Mouse (Mus musculus) frontal cortex, postnatal 36 days (tissue): ENCODE results near the gene Atf4.
A peak's percentile ranks its signal among the peaks of the same experiment; 100 is the strongest.

Source experiments
- DNase-seq, 2 experiments: peaks; one replicate each; pipeline ENCODE4 v3.0.0; 2022; ENCODE audit warnings: low spot score in 2 of 2

Atf4 gene

DNA sequence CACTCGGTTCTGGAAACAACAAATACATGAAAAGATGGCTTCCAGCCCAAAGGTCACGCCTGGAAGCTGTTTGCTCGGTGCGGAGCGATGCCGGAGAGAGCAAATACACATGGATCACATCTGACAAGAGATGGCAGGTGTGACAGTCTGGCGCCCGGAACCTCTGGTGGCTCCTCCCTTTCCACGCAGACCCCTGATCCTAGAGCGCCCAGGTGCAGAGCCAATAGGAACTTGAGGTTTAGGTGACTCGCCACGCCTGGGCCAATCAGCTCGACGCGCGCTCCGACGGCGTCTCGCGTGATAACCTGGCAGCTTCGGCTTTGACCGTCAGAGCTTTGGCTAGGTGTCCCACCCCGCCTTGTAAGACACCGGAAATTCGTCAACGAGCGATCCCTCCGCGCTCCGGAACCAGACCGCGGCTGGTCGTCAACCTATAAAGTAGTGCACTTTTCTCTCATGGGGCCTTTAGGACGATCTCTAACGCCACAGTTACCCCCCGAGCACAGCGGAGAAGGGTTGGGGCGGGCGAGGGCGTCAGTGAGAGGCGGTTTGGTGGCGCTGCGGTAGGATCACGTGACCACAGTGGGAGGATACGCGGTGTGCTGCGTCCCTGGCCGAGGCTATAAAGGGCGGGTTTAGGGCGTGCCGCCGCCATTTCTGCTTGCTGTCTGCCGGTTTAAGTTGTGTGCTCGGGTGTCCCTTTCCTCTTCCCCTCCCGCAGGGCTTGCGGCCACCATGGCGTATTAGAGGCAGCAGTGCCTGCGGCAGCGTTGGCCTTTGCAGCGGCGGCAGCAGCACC, at the start of gene Atf4:
Atf4 (plus strand) TSS at position 338 of the 799 bp plus-strand sequence.
- DNase-seq: peak; percentile 99 to 100

DNA sequence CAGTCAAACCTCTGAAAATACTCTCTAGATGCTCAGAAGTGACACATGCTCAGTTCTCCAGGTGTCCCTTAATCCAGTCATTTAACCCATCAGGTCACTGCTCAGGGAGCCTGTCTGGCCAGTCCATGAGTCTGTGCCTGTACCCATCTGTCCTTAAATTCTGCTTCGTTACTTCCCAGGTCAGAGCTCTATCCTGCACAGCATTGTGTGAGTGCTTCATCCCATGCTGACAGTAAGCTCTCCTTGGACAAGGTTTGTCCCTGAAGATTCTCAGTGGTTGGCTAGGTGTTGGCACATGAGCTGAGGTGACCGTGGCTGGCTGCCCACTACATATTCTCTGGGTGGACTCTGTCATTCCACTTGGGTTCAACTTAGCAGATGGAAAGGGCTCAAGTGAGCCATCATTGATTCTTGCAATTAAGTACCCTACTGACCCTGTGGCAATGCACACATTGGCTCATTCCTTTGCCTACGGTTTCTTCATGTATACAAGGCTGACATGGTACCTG, 48.9 kb upstream of the Atf4 start:
- no peak for DNase-seq

DNA sequence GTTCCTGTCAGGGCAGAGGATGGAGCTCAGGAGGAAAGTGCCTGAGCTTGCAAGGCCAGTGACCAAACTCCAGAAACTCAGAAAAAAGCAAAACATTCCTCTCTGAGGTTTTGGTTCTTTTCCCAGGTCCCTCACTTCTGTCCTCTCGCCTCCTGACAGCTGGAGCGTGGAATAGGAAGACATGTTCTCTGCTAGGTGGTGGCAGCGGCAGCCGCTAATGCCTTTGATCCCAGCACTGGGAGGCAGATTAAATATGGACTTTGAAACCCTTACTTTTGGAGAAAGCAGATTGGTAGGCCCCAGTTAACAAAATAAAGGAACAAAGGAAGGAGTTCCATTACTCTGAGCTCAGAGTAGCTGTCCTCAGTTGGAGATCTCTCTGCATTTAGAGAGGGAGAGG, 46.5 kb upstream of the Atf4 start:
- no peak for DNase-seq

DNA sequence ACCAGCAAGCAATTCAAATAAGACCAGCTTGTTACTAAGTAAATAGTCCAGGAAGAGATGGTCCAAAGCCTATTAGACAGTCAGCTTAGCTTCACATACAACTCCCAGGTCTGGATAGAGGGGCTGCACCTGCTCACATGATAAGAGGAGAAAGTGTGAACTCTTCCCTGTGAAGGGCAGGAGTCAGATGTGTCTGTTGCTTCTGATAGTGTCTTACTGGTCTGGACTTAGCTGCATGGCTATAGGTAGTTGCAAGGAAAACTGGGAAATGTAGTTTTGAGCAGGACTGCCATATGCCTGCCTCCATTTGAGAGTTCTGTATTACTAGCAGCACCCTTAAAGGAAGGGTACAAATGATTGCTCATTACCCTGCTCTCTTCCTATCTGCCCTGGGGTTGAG, 41.3 kb upstream of the Atf4 start:
- DNase-seq: no peak

DNA sequence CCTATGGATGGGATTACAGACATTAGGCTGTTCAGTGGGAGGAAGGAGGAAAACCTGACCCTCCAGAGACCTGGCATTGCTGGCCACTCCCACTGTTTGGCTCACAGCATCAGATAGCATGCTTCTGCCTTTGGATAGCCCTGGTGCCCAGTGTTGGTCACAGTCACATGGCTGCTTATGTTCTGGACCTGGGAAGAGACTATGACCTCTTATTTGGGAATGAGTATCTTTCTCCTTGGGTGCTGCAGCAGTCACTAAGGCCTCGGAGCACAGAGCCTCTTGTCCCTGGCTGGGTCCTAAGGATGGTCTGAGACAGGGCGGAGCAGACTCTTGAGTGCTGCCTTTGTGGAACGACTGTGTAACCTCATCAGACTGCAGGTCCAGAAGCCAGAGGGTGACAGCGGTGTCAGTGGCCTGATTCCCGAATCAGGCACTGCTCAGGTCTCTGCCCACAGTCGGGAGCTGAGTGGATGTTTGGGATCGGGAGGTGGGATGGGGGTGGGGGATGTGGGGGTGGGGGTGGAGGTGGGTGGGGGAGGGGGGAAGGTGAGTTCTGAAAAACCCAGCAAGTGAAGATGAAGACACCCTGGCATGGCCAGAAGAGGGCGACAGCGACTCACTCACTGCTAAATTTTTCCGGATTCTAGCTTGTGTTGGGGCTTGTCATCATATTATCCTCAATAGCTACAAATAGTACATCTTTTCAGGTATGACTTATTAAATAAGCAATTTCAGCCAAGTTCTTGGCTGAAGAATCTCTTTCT, 39.1 kb upstream of the Atf4 start:
- DNase-seq: peak in 1 of 2 experiments; percentile 41

DNA sequence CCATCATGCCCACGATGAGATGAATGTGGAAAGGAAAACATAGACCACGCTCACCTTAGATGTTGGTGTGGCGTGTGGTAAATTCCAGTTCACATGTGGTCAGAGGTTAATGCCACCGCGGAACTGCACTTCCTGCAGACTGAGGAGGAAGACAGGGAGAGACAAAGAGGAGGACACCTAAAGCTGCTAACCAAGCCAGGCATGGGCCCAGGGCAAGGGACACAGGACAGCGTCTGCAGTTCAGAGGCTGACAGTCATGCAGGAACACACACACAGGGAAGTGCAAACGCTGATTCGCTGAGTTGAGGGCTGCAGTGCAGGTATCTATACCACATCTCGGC, 38.5 kb upstream of the Atf4 start:
- no peak for DNase-seq

DNA sequence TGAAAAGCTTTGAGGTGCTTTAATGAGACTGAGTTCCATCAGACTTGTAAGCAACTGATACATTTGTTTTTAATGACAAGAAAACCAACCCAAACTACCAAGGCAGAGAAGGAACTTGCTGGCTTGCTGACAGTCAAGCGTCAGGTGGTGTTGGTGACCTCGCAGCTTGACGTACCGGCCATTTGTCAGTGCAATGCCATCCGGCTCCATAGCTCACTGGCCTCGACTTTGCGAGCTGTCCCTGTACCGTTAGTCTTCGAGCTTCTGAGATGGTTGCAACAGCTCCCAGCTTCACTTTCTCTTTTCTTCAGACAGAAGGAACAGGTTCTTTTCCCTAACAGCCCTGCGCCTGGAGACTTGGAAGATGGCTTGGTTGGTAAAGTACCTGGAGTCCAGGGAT, 37.5 kb upstream of the Atf4 start:
- DNase-seq: no peak

DNA sequence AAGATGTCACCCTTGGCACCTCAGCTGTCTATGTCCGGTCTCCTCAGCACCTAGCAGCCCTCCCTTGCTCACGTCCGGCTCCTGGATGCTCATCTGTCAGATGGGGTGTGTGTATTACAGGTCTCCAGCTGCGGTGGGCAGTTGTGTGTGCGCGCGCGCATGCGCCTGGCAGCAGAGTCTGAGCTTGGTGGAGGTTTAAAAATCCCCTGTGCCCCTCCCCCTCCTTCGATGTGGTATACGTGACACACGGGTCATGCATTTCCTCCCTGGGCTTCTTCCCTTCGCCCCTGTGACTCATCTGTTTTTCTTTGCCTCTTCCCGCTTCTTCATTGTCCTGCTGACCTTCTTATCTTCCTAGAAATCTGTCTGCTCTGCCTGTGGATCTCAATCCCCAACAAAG, 35.8 kb upstream of the Atf4 start:
- no peak for DNase-seq

DNA sequence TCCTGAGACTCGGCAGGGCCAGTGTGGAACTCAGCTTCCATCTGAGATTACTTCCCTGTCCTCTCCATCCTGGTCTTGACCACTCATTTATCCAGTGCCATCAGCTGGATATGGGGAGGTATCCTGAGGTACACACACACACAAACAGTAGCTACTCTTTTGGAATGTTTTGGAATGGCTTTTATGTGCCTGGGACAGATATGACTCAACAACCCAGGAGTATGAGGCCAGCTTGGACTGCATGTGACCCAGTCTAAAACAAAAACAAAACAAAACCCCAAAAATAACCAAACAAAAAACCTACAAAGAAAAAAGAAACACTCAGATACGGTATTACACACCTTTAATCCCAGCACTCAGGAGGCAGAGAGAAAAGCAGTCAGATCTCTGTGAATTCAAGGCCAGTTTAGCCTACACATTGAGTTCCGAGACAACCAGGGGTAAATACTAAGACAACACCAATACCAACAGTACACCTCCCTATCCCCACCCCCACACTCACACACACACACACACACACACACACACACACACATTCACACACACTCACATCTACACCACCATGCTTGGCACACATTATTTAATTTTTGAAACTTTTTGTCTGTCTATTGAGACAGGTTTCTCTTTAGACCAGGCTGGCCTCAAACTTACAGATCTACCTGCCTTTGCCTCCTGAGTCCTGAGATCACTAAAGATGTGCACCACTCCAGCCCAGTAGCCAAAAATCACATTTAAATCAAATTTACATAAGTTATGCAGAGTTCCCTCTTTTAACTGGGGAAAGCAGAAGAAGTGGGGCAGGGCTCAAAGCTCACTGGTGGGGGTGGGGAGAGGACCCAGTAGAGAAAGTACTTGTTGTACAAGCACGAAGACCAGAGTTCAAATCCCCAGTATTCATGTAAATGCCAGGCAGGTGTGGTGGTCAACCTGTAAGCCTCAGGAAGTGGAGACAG, 35.0 kb upstream of the Atf4 start:
- DNase-seq: no peak

DNA sequence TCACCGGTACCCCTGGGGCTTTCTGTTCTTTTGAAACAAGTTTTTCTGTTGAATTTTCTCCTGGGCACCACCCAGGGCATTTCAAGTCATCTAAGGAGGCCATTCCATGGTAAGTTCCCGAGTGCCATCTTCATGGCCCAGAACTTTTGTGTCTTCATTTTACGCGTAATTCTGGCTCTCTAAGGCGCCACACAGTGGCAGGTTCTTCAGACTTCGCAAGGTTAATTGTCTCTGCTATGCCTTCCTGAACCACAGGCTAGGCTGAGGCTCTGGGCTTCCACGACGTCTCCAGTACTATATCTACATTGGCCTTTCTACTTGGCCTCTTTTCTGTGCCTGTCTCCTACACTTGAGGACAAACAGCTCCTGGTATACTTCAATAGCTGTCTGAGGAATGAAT, 34.0 kb upstream of the Atf4 start:
- DNase-seq: no peak

DNA sequence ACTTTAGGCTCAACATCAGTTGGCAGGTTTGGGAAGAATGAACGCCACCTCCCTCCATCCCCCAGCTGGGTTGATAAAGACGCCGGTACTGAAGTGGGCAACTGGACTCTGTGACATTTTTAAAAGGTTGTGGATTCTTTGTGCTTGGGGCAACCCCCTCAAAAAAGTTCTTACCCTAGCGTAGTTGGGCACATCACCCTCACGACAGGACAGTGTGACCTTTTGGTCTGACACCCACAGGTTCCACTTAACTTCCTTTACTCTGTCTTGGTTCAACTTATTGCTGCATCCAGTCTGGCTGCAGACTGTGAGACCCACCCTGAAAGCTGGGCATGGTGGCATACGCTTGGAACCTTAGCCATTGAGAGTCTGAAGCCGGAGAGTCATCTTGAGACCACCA, 31.2 kb upstream of the Atf4 start:
- DNase-seq: no peak

DNA sequence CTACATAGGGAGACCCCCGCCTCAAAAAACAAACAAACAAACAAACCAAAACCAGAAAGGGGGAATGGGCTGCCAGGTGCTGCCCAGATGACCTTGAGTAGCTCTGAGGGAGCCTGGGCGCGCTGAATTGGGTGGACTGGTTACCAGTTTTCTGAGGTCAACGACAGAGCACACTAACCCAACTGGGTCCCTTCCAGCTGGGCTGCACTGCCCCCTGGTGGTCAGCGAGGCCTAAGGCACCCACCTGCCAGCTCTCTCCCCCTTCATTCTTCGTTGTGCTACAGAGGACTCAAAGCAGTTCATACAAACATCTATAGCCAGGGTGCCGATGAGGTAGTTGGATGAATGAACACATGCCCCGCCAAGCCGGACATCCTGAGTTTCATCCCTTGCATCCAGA, 29.8 kb upstream of the Atf4 start:
- DNase-seq: peak; percentile 45 to 53

DNA sequence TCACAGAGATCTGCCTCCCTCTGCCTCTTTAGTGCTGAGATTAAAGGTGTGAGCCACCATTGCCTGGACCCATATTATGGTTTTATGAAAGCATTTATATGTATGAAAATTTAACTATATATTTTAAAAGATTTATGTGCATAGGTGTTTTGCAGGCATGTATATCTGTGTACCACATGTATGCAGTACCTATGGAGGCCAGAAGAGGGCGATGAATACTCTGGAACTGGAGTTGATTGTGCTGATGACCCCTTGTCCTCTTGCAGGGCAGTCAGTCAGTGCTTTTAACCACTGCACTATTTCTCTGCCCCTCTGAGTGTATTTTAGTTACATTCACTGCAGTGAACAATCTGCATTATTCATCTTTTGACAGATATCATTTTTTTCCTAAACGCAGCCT, 29.2 kb upstream of the Atf4 start:
- DNase-seq: peak in 1 of 2 experiments; percentile 23

DNA sequence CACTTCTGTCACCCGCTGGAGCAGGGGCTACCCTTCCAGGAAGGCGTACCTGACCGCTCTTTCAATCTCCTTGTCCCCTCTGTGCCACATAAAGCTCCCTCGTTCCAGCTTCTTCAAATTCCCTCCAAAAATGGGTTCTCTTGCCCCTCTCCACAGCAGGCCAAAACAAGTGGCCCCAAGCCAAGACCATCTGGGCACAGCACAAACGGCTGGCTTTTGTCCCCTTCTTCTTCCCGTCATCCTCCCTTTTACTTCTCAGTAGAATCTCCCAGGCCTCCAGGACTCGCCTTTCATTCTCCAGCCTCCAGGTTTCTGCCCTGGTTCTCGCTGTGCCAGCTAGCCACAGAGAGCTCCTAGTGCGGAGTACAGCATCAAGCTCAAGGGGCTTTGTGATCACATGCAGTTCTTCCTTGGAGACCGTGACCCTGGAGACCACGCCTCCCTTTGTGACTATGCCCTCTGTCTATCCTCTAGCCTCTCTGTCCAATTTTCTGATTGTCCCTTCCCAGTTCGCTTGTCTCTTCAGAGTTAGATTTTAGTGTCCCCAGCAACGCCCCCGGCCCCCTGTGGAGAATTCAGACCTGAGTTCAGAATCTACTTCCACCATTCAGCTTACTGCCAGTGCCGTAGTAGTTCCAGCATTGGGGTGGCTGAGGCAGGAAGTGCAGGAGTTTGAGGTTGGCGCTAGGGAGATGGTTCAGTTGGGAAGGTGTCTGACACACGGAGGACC, 26.7 kb upstream of the Atf4 start:
- DNase-seq: no peak

DNA sequence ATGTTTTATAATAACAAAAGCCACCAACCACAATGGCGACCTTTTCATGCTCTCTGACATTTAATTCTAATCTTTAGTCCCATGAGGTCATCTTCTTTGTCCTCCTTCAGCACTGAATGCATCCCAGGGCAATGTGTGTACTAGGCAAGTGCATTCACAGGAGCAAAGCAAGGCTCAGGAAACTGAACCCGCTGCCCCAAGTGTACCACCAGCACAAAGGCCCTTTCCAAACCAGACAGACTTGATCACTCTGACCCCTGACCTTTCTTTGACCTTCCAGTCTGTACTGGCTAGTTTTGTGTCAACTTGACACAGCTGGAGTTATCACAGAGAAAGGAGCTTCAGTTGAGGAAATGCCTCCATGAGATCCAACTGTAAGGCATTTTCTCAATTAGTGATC, 22.7 kb upstream of the Atf4 start:
- DNase-seq: no peak

DNA sequence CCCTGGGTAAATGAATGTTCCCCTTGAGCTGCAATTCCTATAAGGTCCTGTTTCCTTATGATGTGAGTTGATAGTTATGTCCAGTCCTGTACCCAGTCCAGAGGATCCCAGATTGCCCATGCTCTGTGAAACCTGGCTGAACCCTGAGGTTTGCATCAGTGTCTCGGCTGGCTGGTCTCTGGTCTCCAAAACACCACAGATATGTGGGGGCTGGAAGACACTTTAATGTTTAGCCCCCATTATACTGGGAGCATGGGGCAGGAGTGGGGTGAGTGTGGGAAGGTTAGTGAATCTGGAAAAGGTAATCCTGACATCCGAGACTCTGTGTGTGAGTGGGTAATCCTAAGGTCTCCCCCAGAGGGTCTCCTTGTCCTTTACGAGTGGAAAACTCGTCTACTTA, 21.9 kb upstream of the Atf4 start:
- no peak for DNase-seq

DNA sequence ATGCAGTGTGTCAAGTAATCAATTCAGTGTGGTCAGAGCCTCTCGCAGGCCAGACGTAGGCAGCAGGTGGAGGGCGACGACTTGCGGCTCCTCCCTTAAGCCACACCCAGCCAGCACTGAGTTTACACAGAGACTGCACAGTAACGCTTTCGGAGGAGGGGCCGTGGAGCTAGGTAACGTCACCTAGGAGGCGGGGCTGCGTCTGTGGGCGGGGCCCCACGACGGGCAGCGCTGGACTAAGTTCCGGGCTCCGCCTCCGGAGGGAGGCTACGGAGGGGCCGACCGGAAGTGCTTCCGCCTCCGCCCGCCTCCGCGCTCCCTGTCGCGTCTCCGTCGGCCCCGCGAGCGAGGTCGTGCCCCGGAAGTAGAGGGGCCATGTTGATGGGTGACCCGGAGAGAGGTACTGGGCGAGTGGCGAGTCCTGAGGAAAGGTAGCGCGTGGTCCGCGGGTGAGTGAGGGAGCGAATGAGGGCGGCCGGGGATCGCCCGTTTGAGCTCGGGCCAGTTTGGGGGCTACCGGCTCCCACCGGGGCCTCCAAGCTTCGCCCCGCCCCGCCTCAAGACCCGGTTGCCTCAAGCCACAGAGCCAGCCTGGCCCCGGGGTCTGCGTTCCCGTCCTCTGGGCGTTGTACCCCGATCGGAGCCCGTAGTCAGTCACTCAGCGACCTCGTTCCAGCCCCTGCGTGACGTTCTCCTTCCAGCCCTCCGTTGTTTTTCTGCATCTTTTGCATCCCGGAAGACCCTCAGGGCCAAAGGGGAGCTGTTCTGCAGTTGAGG, 21.1 kb upstream of the Atf4 start, which contains the start of gene Mief1:
Mief1 (plus strand) TSS at position 286 of the 777 bp plus-strand sequence.
- DNase-seq: peak; percentile 97 to 98

DNA sequence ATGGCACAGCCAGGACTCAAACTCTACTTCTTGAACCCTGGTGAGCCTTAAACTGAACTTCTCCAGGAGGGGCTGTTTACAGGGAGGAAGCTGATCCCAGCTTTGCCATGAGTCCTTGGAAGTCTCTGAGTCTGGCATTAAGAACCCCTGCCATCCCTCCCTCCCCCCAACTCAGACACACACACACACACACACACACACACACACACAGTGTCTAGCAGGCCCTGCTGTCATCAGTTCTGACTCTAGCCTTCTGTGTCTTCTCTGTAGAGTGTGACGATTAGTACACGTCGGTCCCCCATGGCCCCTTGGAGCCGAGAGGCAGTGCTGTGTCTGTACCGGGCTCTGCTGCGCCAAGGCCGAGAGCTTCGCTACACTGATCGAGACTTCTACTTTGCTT, 19.4 kb upstream of the Atf4 start, which contains the start of gene AC140267.1:
AC140267.1 (plus strand) TSS at position 301 of the 400 bp plus-strand sequence.
- DNase-seq: no peak

DNA sequence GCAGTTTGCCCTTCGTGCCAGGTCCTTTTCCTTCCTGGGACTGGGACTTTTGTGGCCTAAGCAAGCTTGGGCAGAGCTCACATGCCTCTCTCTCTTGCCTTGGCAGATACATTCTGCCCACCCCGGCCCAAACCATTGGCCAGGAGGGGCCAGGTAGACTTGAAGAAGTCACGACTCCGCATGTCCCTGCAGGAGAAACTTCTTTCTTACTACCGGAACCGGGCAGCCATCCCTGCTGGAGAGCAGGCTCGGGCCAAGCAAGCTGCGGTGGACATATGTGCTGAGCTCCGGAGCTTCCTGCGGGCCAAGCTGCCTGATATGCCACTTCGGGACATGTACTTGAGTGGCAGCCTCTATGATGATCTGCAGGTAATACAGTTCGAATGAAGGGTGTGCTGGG, 6.8 kb upstream of the Atf4 start:
- DNase-seq: no peak

DNA sequence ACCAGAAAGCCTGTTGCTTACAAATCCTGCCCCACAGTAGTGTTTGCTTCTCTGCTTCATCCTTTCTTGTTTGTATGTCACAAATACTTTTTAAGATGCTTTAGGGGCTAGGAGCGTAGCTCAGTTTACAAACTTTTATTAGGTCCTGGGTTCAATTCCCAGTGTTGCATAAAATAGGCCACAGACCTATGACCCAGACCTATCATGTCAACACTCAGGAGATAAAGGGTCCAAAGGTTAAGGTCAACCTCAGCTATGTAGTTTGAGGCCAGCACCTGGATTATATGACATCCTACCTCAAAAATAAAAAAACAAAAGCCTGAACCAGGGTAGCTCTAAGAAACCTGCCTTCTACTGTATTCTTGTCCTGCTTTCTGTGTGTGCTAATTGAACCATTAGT, 6.4 kb upstream of the Atf4 start:
- no peak for DNase-seq
